Mouse (Mus musculus) ovary, postnatal 14 days (tissue): Measurements from ENCODE around the gene Ddx19a.
"Not testable (repeated sequence)": the region's sequence is repeated elsewhere in the genome, so short reads cannot be mapped to it uniquely, and the experiment has no call there.

Source experiments
- DNase-seq: peaks from one replicate; pipeline ENCODE4 v3.0.0; 2022; ENCODE audit warnings: low spot score

Ddx19a gene

DNA sequence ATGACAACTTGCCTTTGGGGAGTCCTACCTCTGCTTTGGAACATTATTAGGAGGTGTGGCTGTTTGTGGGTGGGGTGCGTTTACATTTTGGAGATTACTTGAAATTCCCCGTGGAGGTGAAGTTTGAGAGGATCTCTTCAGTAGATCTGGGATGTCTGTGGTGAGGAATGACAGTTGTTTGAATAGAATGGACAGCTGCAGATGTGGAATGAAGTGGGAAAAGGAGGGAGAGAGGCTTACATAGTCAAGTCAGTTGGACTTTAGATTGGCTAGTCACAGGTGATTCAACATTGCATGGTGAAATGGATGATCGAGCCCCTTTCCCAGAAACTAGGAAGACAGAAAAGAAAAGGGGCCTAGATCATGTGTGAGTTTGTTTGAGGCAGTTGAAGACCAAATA is 65.2 kb downstream of the Ddx19a start:
- DNase-seq = no peak

DNA sequence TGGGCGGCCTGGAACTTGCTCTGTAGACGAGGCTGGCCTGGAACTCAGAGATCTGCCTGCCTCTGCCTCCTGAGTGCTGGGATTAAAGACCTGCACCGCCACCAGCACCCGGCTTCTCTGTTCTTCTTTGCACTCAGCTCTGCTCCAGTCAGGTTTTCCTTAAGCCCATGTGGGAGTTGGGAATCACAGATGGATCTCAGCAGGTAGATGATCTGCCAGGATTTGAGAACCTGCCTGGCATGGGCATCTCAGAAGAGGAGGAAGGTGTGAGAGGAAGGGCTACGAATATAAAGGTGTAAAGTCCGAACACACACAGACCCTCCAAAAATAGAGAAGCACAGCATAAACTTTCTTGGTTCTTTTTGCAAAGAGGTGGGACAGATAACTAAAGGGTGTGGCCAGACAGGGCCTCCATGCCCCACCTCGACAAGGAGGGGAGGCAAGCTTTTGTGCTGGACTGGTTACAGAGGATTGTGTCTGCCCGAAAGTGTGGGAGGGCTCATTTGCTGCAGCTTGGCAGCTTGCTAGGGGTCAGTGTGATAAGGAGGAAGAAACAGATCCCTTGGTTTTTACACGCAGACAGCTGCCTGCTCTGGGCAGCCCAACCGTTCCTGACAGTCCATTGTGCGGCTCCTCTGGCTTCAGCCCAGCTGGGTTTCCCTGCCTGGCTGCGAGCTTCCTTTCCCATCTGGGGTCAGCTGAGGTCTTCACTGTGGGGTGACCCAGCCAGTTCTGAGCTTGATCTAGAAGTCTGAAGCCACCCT is 66.2 kb downstream of the Ddx19a start:
- peak; percentile 63 for DNase-seq

DNA sequence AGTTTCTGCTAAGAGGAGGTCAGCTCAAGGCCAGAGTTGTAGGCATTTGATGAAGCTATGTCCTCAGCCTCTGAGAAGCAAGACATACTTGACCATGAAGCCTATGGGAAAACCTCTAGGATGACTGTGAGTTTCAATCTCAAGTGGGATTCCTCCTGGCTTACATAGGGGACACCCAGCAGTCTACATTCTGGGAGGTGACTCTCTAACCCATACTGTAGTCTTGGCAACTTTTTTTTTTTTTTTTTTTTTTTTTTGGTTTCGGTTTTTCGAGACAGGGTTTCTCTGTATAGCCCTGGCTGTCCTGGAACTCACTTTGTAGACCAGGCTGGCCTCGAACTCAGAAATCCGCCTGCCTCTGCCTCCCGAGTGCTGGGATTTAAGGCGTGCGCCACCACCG is 67.9 kb downstream of the Ddx19a start:
- not testable (repeated sequence) for DNase-seq

DNA sequence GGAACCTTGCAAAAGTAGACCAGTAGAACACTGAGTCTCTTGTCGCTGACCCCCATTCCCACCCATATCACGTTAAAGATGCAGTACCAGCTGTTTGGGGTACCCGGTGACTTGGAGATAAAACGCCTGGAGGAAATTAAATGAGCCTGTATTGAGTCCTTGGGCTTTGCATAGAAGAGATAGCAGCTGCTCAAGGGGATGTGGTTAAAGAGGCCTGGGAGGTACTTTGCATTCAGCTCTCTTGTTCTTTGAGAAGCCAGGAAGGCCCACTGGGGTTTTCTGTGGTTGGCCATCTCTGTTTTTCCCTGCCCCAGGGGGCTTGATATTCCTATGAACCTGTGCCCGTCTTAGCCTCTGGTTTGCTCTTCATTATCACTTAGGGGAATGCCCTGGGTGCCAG is 68.5 kb downstream of the Ddx19a start:
- no peak for DNase-seq

DNA sequence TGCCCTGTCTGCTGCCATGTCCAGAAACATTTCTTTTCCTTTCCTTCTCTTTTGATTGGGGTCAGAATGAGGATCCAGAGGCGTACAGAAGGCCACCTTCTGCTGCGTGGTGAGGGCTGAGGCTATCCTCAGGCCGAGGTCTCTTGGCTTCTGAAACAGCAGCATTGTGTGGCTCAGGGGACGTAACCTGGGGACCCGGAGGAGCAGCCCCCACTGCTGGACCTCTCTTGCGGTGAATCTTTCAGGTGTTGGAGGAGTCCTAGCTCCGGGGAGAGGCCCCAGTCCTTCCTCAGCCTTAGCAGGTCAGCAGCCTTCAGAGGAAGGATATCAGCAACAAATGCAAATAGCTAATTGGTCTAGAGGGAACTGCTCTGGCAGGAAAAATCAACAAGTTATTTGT is 69.2 kb downstream of the Ddx19a start:
- no peak for DNase-seq

DNA sequence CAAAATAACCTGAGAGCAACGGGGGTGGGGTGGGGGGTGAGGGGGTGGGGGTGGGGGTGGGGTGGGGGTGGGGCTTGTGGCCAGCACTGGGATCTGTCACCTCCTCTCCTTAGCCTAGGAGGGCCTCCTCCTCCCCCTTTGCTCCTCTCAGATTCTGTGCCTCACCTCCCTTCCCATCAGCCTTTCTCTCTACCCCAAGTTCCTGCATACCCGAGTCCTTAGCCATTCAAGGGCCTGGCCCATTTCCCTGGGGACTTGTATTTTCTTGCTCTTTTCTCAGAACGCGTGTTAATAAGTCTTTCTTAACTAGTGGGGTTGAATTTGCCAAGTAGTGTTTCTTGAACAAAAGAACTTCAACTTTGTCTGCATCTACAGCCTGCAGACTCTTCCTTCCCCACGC is 70.9 kb downstream of the Ddx19a start:
- DNase-seq = no peak

DNA sequence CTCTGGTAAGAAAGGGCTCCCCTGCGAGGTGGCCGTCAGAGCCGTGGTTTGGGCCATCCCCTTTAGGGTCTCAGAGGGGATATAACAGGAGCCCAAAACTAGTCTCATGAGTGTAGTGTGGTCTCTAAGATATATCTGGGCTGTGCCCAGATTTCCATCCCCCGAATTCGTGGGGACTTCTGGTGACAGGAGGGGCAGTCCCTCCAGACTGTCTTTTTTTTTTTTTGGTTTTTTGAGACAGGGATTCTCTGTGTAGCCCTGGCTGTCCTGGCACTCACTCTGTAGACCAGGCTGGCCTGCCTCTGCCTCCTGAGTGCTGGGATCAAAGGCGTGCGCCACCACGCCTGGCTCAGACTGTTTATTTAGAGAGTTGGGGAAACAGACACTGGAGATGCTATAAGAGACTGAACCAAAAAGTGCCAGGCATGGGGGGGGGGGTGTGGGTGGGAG is 71.9 kb downstream of the Ddx19a start:
- no peak for DNase-seq
